Mouse (Mus musculus) megakaryocyte, embryonic 14.5 days (primary cell): ENCODE results near the gene Gm49369.
"Not testable (repeated sequence)": the region's sequence is repeated elsewhere in the genome, so short reads cannot be mapped to it uniquely, and the experiment has no call there.

Experiments used
- FLI1 ChIP-seq: IDR thresholded peaks from 2 replicates; pipeline ENCODE4 v1.6.1; 2012; ENCODE audit warnings: low read length, inconsistent platforms, mixed read lengths
- GATA1 ChIP-seq: IDR thresholded peaks from 3 replicates; pipeline ENCODE4 v1.6.1; 2012; ENCODE audit warnings: mixed read lengths, low read length, inconsistent platforms, borderline replicate concordance

DNA sequence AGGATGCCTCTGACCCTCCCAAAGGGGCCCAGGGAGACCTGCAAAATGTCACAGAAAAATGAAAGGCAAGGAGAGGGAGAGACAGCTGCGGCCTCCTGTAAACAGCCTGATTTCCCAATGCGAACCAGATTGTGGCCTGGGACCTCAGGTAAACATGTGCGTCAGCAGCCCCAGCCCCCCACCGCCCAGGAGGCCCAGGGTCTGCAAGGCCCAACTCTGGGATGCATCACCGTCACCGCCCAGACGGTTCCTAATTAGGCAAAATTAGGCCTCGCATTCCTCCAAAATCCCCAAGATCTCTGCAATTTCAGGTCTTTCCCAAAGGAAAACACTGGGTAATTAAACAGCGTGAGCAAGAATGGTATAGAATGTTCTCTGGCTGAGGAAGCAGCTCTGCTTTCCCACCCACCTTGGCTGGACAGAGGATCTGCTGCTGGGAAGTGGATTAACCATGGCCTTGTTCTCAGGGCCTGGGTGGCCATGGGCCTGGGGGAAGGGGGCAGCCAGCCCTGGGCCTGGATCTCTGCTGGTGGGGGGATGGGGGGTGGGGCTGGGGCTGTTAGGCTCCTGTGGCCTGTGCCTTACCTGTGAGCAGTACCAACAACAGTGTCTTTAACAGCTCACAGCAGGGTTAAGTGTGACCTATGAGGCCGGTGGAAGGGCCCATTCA is 60.7 kb downstream of the Gm49369 start:
- not testable (repeated sequence) for TF ChIP-seq GATA1, FLI1
